Mouse (Mus musculus): ENCODE measurements around the gene 2310007B03Rik.

GRCm38 (mm10) chr1:93210213-93210641, 49.5 kb upstream of the 2310007B03Rik start:
- TF ChIP-seq ZC3H11A (IDR thresholded peaks at IDR 0.05; ENCODE audit: borderline replicate concordance, low read depth, low read length) (no peak), ZNF384 (IDR thresholded peaks at IDR 0.05; ENCODE audit: low read depth, low read length) (no peak)

Measured in ES-E14 (cell line).